Mouse (Mus musculus): ENCODE measurements around the gene Coch.
"Not testable (repeated sequence)": the region's sequence is repeated elsewhere in the genome, so short reads cannot be mapped to it uniquely, and the experiment has no call there.

Coch gene

DNA sequence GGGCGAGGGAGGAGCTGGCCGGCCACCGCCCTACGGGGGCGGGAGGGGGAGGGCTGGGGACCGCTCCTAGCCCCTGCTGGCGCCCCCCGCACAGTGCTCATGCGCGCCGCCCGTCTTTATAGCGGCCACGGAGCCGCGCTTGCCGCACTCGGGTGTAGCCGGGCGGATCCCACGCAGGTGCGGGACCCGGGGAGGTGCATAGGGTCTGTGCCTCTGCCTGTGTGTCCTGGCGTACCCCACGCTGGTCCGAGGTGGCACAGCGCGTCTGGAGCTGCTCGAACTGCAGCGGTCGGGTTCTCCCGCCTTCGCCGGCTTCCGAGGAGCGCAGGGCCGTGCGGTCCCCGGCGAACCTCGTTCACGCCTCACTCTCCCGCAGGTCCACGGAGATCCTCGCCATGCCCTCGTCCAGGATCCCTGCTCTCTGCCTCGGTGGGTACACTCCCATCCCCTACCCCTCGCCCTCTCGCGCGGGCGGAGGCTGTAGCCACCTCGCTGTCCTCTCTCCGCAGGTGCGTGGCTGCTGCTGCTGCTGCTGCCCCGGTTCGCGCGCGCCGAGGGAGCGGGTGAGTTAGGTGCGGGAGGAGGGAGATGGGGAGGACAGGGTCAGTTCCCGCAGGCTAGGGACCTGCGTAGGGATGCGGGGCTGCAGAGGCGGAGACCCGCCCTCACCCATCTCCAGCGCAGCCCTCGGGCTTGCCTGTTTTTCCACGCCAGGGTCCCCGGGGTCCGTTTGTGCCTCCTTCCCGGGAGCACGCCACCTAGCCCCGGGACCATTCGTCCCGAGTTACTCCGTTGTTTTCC is at the start of gene Coch:
Coch (plus strand) TSS at position 113 of the 801 bp plus-strand sequence.
- no peak for DNase-seq

DNA sequence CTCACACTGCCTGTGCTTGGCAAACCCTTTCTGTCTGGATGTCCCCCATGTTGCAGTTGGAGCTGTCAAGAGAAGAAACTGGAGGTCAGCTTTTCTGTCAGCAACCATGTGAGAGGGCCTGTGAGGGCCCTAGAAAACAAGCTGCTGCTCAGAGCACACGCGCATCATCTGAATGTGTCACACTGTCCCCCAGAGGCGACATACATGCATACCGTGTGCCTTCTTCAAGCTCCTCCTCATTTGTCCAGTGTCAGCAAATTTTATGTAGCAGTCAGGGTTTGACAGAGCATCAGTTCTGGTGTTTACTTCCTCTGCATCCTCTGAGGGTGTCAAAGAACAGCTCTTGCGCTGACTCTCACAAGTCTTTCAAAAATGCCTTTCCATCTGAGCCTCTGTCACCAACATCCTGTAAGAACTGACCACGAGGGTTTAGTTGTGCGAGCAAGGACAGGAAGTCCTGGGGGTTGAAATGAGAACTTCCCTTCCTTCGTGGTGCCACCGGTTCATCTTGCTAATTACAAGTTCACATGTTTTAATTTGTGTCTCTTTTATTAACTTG is 49.7 kb upstream of the Coch start:
- no peak for DNase-seq

DNA sequence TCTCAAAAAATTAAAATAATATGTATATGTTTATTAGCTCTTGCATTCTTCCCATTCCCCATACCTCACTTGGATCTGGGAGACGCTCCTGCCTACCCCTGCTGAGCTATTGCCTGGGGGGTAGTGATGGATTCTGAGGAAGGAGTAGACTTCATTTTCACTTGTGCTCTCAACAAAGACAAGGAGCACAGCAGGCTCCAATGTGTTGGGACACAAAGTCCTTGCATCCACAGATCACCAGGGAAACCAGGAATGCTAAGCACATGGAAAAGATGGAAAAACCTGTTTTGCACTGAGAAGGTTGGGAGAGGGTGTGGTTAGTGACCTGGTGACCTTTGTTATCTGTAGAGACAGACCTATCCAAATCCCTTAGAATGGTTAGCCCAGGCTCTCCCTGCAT is 38.1 kb upstream of the Coch start:
- no peak for DNase-seq

DNA sequence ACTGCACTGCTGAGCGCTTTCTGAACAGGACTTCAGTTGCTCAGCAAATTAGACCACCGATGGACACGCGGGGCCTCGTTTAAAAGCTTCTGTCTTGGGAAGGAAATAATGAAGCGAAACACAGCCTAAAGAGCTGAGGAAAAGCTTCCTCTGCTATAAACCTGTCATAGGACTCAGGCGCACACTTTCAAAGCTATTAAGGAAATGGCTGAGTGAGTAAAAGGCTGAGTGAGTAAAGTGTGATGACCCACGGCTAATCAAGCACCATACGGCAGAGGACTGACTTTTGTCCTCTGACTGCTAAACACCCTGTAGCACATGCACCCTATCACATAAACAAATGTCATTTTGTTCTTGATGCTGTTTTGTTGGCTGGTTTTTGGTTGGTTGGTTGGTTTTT is 31.7 kb upstream of the Coch start:
- no peak for DNase-seq

DNA sequence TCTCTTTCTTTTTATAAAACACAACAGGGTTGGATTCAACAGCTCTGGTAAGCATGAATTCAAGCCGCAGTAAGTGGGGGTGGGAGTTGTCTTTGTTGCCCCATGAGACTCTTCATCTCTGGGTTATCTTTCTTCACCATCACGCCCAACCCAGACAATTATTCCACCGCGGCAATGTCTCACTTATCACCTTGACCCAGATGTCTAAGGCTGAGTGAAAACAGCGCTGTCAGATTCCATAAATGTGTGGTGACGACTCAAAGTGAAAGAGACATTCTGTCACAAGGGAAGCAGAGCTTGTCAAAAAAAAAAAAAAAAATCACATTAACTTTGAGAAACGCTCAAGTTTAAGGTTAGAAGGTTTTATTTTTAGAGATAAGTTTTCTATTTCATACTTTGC is 25.9 kb upstream of the Coch start:
- no peak for DNase-seq

DNA sequence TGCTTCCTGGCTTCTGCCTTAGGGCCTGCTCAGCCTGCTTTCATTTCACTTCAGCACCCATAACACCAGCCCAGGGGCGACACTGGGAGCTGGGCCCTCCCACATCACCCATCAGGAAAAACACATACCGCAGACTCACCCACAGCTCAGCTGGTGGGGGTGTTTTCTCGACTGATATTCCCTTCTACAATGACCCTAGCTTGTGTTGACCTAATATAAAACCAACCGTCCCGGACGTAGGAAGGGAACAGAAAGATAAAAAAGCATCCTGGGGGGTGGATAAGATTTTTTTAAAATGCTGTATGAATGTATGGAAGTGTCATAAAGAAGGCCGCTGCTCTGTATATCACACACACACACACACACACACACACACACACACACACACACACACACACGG is 23.7 kb upstream of the Coch start:
- no peak for DNase-seq

DNA sequence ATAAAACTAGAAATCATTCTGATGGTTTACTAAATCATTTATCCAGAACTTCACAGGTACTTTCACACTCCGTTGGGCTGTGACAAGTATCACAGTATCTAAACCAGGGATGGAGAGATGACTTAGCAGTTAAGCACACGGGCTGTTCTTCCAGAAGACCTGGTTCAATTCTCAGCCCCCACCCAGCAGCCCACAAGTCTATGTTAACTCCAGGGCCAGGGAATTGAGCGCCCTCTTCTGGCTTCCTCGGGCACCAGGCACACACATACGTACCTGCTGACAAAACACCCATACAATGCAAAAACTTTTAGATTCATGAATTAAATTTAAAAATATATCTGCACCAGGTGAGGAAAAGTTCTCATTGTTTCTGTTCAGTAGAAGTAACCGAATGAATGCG is 23.2 kb upstream of the Coch start:
- no peak for DNase-seq

DNA sequence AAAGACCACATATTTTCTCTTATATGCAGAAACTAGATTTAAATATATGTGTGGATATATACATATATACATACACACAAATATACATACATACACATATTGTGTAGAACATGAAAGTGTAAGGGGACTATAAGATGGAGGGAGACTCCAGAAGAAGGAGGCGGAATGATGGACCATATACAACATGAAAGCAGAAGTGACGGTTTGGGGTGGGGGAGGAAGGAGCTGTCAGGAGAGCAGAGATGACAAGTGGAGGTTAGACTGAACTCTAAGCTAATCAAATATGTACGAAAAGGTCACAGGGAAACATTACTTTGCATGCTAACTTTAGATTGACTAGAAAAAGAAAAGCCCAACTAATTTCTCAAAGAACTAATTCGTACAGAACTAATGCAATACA is 20.5 kb upstream of the Coch start:
- DNase-seq, result no peak

DNA sequence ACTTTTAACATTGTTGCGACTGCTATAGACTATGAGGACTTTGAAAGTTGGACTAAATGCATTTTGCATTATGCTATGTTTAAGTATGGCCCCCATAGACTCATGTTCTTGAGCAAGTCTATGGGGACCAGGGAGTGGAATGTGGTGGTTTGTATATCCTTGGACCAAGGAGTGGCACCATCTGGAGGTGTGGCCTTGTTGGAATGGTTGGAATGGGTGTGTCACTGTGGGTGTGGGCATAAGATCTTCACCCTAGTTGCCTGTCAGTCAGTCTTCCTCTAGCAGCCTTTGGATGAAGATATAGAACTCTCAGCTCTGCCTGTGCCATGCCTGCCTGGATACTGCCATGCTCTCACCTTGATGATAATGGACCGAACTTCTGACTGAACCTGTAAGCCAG is 15.3 kb upstream of the Coch start:
- not testable (repeated sequence) for DNase-seq

DNA sequence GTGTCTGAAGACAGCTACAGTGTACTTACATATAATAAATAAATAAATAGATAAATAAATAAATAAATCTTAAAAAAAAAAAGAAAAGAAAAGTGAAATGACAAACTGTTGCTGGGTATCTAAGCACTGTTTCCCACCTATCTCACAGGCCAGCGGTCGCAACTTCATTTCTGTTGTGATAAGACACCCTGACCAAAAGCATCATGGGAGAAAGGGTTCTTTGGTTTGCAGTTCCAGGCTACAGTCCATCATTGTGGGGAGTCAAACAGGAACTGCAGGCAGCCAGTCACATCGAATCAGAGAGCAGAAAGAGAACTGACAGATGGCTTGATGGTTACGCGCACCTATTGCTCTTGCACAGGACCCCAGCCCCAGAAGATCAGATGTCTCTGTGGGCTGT is 3.9 kb upstream of the Coch start:
- no peak for DNase-seq

DNA sequence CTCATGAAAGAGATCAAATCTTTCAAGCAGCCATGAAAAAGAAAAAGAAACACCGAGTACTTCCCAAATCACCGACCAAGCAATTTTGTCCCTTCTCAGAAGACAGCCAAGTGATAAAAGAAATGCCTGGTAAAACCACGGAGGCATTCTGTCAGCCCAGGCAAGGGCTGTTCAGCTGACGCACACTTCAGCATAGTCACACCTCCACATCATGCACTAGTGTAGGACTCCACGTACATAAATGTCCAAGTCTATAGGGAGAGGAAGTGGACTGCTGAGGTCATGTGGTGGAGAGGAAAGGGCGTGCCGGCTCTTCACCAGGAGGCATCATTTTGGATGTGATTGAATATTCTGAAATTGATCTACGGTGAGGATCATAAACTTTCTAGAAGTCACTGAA is 1.2 kb upstream of the Coch start:
- no peak for DNase-seq

DNA sequence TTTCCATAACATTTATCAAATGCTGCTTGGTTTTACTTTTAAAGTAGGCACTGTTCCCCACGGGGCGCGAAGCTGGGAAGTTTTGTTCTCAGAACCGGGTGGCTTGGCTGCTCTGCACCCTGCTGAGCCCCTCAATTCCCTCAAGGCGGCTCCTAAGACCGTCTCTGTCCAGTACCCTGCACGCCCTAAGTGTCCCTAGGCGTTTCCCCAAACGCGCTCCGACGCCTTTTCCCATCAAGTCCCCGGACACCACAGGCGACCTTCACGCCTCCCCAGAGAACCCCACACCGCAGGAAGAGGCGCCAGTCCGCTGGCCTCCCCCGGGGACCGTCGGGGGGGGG is 283 bp upstream of the Coch start:
- no peak for DNase-seq

DNA sequence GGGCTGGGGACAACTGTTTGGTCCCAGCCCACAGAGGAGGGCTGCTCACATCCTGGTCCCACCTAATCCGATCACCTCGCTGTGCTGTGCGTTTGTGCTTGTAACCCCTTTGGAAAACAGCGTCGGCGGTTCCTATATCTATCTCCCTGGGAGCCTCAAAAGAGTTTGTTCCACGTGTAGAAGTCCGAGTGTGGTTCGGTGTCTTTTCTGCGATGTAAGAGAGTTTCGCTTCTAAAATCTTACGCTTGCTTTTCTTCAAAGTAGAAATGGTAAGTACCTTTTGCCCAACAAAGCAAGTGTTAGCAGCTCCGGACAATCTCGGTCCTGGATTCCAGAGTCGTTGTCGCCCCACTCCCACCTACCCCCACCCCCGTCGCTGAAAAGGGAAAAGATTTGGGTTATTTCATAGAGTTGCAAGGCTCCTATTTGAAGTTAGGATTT is 909 bp downstream of the Coch start:
- no peak for DNase-seq

DNA sequence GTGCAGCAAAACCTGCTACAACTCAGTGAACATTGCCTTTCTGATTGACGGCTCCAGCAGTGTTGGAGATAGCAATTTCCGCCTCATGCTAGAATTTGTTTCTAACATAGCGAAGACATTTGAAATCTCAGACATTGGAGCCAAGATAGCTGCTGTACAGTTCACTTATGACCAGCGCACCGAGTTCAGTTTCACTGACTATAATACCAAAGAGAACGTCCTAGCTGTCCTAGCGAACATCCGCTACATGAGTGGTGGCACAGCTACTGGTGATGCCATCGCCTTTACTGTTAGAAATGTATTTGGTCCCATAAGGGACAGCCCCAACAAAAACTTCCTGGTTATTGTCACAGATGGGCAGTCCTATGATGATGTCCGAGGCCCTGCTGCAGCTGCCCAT is 10.2 kb downstream of the Coch start:
- no peak for DNase-seq

DNA sequence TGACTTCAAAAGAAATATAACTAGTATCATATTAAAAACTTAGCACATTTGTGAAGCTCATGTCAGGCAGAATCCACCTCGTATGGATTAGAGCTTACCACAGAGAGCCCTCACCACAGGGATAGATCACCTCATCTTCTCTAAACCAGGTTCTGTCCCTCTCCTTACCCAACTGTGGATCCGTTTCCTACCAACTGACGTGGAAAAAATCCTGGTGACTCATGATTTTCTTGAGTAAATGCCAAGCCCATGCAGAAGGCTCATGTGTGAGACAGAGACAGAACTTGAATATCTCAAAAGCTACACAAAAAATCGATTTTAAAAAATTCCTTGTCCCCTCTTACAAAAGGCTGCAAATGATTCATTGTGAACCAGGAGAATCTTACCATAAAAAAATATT is 13.0 kb downstream of the Coch start:
- DNase-seq, result no peak

DNA sequence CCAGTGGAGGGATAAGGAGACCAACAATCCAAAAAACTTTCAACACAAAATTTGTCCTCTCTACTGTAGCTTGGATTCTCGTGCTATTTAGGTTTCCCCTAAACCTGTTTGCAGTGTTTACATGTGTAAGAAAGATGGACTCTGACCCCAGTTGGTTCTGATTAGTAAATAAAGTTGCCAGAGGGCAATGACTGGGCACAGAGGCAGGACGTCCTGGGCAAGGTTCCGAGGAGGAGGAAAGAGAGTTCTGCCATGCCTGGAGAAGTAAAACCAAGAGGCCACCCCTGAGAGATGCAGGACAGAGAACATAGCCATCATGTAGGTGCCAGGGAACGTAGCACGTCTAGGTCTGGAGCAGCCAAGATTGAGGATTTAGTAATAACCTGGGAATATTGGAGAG is 19.2 kb downstream of the Coch start:
- DNase-seq, result no peak

DNA sequence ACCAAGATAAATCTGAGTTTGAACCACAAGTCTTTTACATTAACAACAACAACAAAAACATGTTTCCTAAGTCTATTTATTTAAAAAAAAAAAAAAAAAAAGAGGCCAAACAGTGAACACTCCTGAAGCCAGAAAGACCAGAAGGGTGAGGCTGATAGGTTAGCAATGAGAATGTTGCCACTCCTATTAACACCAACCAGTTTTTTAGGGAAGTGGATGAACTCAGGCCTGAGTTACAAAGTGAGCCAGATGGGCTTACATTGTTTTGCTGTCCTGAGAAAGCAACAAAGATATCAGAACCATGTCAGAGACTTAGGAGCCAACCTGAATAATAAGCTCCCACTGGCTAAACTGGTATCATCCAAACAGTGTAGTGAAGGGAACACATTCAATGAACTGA is 27.4 kb downstream of the Coch start:
- DNase-seq, result no peak

DNA sequence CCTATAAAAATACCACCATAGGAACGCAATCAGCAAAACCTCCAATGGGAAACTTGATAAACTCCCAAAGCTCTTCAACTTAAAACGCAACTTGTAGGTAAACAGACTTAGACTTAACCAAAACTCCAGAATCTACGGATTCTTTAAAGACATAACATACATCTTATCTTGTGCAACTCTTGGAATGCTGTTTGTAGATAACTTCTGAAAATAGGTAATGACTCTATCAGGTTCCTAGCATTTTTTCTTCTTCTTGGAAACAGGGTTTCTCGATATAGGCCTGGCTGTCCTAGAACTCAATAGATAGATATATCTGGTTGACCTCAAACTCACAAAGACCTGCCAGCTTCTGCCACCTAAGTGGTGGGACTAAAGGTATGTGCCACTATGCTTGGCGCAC is 28.0 kb downstream of the Coch start:
- DNase-seq, result no peak

DNA sequence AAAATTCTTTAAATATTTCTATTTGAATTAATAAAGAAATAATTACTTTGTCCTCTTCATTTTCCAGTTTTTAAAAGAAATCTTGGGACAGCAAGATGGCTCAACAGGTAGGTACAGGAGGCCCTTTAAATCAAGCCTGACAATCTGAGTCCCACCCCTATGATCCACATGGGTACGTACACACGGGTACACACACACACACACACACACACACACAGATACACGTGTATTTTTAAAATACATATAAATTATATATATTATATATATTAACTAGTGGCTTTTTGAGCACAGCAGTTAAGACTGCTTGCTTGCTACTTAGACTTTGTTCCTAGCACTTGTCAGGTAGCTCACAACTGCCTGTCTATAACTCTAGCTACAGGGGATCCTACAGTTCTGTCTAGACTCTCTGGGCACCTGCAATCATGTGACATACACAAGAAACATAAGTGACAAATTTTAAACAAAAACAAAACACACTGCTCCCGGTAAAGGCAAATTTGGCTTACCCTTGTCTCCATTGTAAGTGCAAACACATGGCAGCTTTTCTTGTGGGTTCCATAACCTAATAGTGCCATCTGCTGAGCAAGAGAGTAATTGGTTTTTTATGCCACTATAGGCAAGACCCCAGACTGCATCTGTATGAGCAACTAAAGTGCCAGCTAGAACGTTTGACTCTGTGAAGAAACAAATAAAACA is 29.7 kb downstream of the Coch start:
- no peak for DNase-seq

DNA sequence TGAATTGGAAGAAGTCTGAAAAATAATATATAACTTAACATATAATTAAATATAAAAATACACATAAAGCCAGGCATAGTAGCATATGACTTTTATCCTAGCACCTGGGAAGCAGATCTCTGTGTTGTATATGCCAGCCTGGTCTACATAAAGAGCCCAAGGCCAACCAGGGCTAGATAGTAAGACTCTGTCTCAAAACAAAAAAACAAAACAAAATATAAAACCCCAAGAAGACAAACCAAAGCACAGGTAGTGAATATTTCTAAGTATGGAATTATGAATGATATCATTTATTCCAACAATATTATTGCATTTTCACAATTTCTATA is 30.2 kb downstream of the Coch start:
- DNase-seq, result no peak

DNA sequence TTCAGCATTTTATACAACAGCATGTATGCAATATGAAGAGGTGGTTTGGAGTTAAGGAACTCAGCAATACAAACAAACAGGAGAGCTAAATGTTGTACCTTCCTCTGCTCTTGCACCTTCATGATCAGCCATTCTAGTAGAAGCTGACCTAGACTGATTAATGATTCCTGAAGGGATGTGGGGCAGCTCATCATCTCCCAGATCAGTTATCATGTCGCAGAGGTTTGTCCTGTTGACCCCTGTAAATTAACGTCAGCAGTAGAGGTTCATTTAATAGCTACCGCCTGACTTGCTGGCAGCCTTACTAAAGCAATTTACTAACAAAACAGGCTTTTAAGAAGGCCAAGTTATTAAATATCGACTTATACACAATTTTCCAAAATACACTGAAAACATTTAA is 40.3 kb downstream of the Coch start:
- DNase-seq, result no peak

DNA sequence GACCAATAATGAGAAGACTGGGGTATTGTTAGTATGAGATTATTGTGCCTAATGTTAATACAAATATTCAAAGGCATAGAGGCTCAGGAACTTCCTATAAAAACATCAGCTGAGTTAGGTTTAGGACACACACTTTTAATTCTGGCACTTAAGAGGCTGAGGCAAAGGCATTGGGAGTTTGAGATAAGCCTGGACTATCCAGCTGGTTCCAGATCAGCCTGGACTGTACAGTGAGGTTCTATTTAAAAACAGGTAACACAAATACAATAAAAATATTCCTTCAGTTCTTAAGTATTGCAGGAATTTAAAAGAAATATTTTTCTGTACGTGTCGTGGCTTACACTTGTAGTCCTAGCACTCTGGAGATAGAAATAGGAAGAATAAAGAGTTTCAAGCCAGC is 43.1 kb downstream of the Coch start:
- DNase-seq, result no peak

DNA sequence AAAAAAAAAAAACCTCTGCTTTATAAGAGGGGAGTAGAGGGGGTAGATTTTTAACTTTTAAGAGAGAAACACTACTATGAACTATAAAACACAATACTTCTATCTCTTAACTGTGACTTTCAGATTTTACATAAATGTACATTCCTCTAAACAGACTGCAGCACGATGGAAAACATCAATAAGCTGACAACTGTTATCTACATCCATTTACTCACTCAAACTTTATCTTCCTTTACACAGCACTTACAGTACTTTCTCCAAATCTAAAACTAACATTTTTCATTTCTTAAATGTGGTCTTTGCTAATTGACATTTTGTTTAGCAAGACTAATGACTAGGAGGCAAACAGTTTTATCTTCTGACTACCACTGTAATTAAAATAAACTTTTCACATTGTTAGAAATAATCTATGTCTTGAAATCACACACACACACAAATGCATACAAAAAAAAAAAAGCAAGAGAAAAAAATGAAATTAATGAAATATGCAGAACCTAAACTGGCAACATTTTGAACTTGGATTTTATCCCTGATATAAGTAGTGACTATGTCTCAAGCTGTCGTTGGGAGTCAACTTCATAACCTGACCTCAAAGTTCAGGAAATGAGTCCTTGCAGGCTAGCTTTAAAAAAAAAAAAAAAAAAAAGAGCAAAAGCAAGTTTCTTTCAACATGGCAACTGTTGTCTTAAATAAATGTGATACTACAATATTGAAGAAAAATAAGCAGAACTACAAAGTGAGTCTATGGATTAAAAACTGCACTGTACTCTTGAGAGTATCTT is 43.7 kb downstream of the Coch start:
- DNase-seq, result no peak

DNA sequence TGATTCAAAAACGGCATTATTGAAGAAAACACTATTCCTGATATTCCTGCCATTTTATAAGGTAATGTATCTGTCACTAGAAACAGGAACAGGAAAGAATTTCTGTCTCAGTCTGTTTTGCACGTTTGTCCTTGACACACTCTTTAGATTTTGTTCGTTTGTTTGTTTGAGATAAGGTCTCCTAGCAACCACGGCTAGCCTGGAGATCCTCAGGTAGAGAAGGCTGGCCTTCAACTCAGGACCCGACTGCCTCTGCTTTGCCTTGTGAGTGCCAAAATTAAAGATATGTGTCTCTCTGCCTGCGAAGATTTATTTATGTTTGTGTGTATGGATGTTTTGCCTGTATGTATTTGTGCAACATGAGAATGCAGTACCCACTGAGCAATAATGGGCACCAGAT is 48.7 kb downstream of the Coch start:
- no peak for DNase-seq
